Mouse (Mus musculus) ES-E14 (cell line): ENCODE results near the gene Plcd3.

Source experiments
- CHD2 ChIP-seq: IDR thresholded peaks from 2 replicates; pipeline ENCODE4 v1.6.1; 2014; ENCODE audit warnings: mild to moderate bottlenecking, low read depth, low read length, inconsistent platforms
- HCFC1 ChIP-seq: IDR thresholded peaks from 2 replicates; pipeline ENCODE4 v1.6.1; 2012; ENCODE audit warnings: low read length, inconsistent platforms, borderline replicate concordance; ENCODE audit not compliant: insufficient read depth
- MAFK ChIP-seq: IDR thresholded peaks from 2 replicates; pipeline ENCODE4 v1.6.1; 2014; ENCODE audit warnings: mild to moderate bottlenecking, low read depth, low read length, inconsistent platforms; ENCODE audit not compliant: insufficient read depth
- ZC3H11A ChIP-seq: IDR thresholded peaks from 2 replicates; pipeline ENCODE4 v1.6.1; 2012; ENCODE audit warnings: low read depth, mild to moderate bottlenecking, inconsistent platforms, low read length, borderline replicate concordance

DNA sequence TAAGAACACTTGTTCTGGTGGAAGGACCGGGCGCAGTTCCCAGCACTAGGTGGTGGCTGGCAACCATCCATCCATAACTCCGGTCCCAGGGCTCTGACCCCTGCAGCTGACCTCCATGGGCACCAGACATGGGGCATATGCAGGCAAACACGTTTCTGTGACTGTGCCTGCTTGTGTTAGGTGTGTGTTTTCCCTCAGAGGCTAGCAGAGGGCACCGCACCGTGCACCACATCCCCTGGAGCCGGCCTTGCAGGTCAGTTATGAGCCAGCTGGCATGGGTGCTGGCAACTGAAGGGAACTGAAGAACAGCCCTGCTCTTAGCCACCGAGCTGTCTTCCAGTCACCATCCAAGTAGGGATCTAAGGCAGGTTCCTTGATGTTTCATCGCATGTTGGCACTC, 51.3 kb downstream of the Plcd3 start:
- no peak for TF ChIP-seq ZC3H11A
- TF ChIP-seq MAFK: no peak
- no peak for TF ChIP-seq CHD2
- no peak for TF ChIP-seq HCFC1
